Mouse (Mus musculus) lung, adult 2 months (tissue): Measurements from ENCODE around the gene Tmeff1.

ENCODE experiments used
- CTCF ChIP-seq: fragments of 200-500 bp; IDR thresholded peaks from 2 replicates; pipeline ENCODE4 v1.5.1; 2011; ENCODE audit warnings: mild to moderate bottlenecking, low read length, control low read depth; ENCODE audit not compliant: insufficient read depth
- POLR2A ChIP-seq: fragments of 200-500 bp; IDR thresholded peaks from 2 replicates; pipeline ENCODE4 v1.6.1; 2011; ENCODE audit warnings: low read depth, mild to moderate bottlenecking, control low read depth, low read length, borderline replicate concordance; ENCODE audit errors: extremely low read depth

- TF ChIP-seq CTCF (no peak), POLR2A (no peak)
These were observed 82.3 kb downstream of the Tmeff1 start for GRCm38 (mm10) chr4:48667279-48667678.
